Mouse (Mus musculus): Measurements from ENCODE around the gene Ms4a6c. TPM values are rescaled to one million over a fixed set of nuclear protein-coding genes. Genes with fewer than 3 reads are reported as not detected.
"Not testable (repeated sequence)": the region's sequence is repeated elsewhere in the genome, so short reads cannot be mapped to it uniquely, and the experiment has no call there.

Ms4a6c gene
- polyA plus RNA-seq (2014; fragmentation: Nextera tagmentation; extraction: Ambion mirVana), result 4.6 and 5.6 TPM in 2 replicates

DNA sequence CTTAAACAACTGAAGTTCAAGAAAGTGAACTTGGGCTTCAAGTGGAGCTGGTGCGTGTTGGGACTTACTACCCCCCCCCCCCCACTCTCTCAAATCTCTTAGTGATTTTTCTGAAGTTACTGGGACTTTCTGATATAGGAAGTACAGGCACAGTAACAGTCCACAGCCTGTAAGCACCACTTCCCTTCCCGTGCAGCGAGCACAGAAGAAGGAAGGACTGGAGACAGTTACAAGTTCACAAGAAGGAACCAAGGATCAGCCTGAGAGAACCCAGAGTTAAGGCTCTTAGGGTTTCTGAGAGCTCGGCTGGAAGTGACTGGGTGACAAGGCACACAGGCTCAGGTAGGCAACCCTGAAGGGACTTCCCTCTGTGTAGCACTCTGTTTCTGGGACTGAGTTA, at the start of gene Ms4a6c:
Ms4a6c (plus strand) TSS at position 152 of the 400 bp plus-strand sequence.
- H3K4me1 ChIP-seq (ENCODE audit: control insufficient read depth in 2 of 2, insufficient read depth in 2 of 2, low read length in 2 of 2), result not testable (repeated sequence)
- WGBS, result 73% methylated on average over 4 of the region's 4 CpGs

DNA sequence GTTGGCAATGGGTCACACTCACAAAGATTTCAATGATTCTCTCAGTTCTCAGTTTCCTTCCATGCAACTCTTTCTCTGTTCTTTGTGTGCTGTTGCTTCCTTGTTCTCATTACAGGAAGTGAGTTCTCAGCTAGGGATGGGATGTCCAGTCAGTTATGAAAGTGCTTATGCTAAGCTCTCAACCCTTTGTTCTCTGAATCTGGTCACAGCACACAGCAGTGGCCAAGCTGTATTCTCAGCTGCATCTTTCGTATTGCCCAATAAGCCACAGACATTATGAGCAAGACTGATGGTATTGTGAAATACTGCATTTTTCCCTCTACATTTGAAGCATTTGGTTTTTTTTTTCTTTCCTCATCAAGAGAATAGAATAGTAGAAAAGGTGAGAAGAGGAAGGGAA, 38.0 kb upstream of the Ms4a6c start:
- H3K4me1 ChIP-seq (ENCODE audit: control insufficient read depth in 2 of 2, insufficient read depth in 2 of 2, low read length in 2 of 2); H3K4me2 ChIP-seq (ENCODE audit: low read length); H3K9me3 ChIP-seq (ENCODE audit: control insufficient read depth, low read length); H3K9ac ChIP-seq (ENCODE audit: low read length); H3K27ac ChIP-seq (replicated peaks in 1 of 2; ENCODE audit: control insufficient read depth in 1 of 2, insufficient read depth in 1 of 2, low read depth in 2 of 2, low read length in 2 of 2); H3K36me3 ChIP-seq (ENCODE audit: control insufficient read depth, insufficient read depth, low read length); H3K4me3 ChIP-seq (ENCODE audit: control insufficient read depth in 1 of 2, insufficient read depth in 1 of 2, low read depth in 1 of 2, low read length in 2 of 2); ATAC-seq (ENCODE audit: insufficient number of reproducible peaks, insufficient read depth, low FRiP score, low read depth); H3K27me3 ChIP-seq (ENCODE audit: control insufficient read depth, insufficient read depth, low read length): not testable (repeated sequence)
- WGBS, result 70% methylated on average over 1 of the region's 1 CpGs

More for the DNA sequence above, at the start of gene Ms4a6c:
- not testable (repeated sequence) for H3K9me3 ChIP-seq (ENCODE audit: control insufficient read depth, low read length); H3K4me3 ChIP-seq (ENCODE audit: control insufficient read depth in 1 of 2, insufficient read depth in 1 of 2, low read depth in 1 of 2, low read length in 2 of 2); H3K27ac ChIP-seq (replicated peaks in 1 of 2; ENCODE audit: control insufficient read depth in 1 of 2, insufficient read depth in 1 of 2, low read depth in 2 of 2, low read length in 2 of 2); ATAC-seq (ENCODE audit: insufficient number of reproducible peaks, insufficient read depth, low FRiP score, low read depth); H3K27me3 ChIP-seq (ENCODE audit: control insufficient read depth, insufficient read depth, low read length); H3K9ac ChIP-seq (ENCODE audit: low read length); H3K36me3 ChIP-seq (ENCODE audit: control insufficient read depth, insufficient read depth, low read length); H3K4me2 ChIP-seq (ENCODE audit: low read length)

- 70% methylated on average over 4 of the region's 4 CpGs for WGBS
- Histone ChIP-seq H3K9ac (ENCODE audit: low read length) (no peak overlapping the region), H3K27ac (replicated peaks in 1 of 2; ENCODE audit: control insufficient read depth in 1 of 2, insufficient read depth in 1 of 2, low read depth in 2 of 2, low read length in 2 of 2) (no peak overlapping the region), H3K9me3 (ENCODE audit: control insufficient read depth, low read length) (no peaks in the 10 kb centered on the region), H3K4me2 (ENCODE audit: low read length) (no peak overlapping the region), H3K4me3 (ENCODE audit: control insufficient read depth in 1 of 2, insufficient read depth in 1 of 2, low read depth in 1 of 2, low read length in 2 of 2) (no peak overlapping the region), H3K36me3 (ENCODE audit: control insufficient read depth, insufficient read depth, low read length) (no peaks in the 10 kb centered on the region), H3K27me3 (ENCODE audit: control insufficient read depth, insufficient read depth, low read length) (no peaks in the 10 kb centered on the region), H3K4me1 (ENCODE audit: control insufficient read depth in 2 of 2, insufficient read depth in 2 of 2, low read length in 2 of 2) (no peaks in the 10 kb centered on the region)
- no peak for ATAC-seq (ENCODE audit: insufficient number of reproducible peaks, insufficient read depth, low FRiP score, low read depth)
These were observed 33.9 kb upstream of the Ms4a6c start for GRCm38 (mm10) chr19:11435058-11435834.

DNA sequence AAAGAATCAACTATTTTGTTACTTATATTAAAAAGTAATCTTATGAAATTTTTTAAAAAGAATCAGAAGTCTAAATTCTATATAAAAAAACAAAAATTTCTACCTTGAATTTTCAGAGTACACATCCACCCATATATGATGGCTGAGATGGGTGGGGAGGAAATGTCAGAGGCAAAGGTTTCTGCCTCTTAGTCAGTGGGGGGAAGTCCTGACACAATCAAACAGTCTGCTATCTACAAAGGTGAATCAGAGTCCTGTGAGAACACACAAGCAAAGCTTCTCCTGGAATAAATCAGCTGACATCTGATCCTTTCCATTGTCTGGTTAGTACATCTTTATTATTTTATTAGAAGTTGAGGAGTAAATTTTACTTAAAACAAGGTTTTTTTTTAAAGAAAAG, 25.8 kb upstream of the Ms4a6c start, which contains the start of gene Ms4a4b:
Ms4a4b (plus strand) TSS at position 216 of the 400 bp plus-strand sequence.
- H3K4me2 ChIP-seq (ENCODE audit: low read length), result no peak within 1 kb of the TSS
- H3K4me1 ChIP-seq (ENCODE audit: control insufficient read depth in 2 of 2, insufficient read depth in 2 of 2, low read length in 2 of 2), result no peaks in the 10 kb centered on the region
- no peak within 1 kb of the TSS for H3K9ac ChIP-seq (ENCODE audit: low read length)
- H3K36me3 ChIP-seq (ENCODE audit: control insufficient read depth, insufficient read depth, low read length), result no peaks in the 10 kb centered on the region
- H3K27me3 ChIP-seq (ENCODE audit: control insufficient read depth, insufficient read depth, low read length), result no peaks in the 10 kb centered on the region
- ATAC-seq (ENCODE audit: insufficient number of reproducible peaks, insufficient read depth, low FRiP score, low read depth), result no peak
- H3K4me3 ChIP-seq (ENCODE audit: control insufficient read depth in 1 of 2, insufficient read depth in 1 of 2, low read depth in 1 of 2, low read length in 2 of 2), result no peak within 1 kb of the TSS
- no peak within 1 kb of the TSS for H3K27ac ChIP-seq (replicated peaks in 1 of 2; ENCODE audit: control insufficient read depth in 1 of 2, insufficient read depth in 1 of 2, low read depth in 2 of 2, low read length in 2 of 2)
- no peaks in the 10 kb centered on the region for H3K9me3 ChIP-seq (ENCODE audit: control insufficient read depth, low read length)

- Histone ChIP-seq H3K27ac (replicated peaks in 1 of 2; ENCODE audit: control insufficient read depth in 1 of 2, insufficient read depth in 1 of 2, low read depth in 2 of 2, low read length in 2 of 2) (no peak overlapping the region), H3K36me3 (ENCODE audit: control insufficient read depth, insufficient read depth, low read length) (no peaks in the 10 kb centered on the region), H3K4me2 (ENCODE audit: low read length) (no peak overlapping the region), H3K4me3 (ENCODE audit: control insufficient read depth in 1 of 2, insufficient read depth in 1 of 2, low read depth in 1 of 2, low read length in 2 of 2) (no peak overlapping the region), H3K9ac (ENCODE audit: low read length) (no peak overlapping the region), H3K4me1 (ENCODE audit: control insufficient read depth in 2 of 2, insufficient read depth in 2 of 2, low read length in 2 of 2) (no peaks in the 10 kb centered on the region), H3K9me3 (ENCODE audit: control insufficient read depth, low read length) (no peaks in the 10 kb centered on the region), H3K27me3 (ENCODE audit: control insufficient read depth, insufficient read depth, low read length) (no peaks in the 10 kb centered on the region)
- WGBS, result 80% methylated on average over 5 of the region's 5 CpGs
- no peak for ATAC-seq (ENCODE audit: insufficient number of reproducible peaks, insufficient read depth, low FRiP score, low read depth)
These were observed 25.2 kb upstream of the Ms4a6c start for GRCm38 (mm10) chr19:11443964-11444363.

DNA sequence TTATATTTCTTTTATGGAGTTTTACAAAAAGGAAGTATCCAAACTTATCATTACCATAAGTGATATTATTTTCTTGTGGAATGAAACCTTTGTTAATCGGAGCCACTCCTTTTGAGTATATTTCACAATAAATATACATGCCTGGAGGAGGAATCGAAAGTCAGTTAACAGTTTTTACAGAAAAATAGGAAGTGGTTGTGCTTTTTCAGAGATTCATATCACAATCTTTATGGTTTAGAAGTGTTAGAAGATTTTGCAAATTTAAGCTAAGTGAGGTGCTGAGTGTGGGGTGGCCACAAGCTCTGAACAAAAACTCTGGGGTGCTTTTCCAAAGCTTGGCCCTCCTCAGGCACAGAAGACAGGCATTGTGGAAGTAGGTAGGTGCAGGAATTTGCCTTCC, 21.9 kb upstream of the Ms4a6c start:
- H3K9ac ChIP-seq (ENCODE audit: low read length), result no peak overlapping the region
- no peak for ATAC-seq (ENCODE audit: insufficient number of reproducible peaks, insufficient read depth, low FRiP score, low read depth)
- H3K4me1 ChIP-seq (ENCODE audit: control insufficient read depth in 2 of 2, insufficient read depth in 2 of 2, low read length in 2 of 2), result no peaks in the 10 kb centered on the region
- no peaks in the 10 kb centered on the region for H3K27me3 ChIP-seq (ENCODE audit: control insufficient read depth, insufficient read depth, low read length)
- 75% methylated on average over 2 of the region's 2 CpGs for WGBS
- no peaks in the 10 kb centered on the region for H3K9me3 ChIP-seq (ENCODE audit: control insufficient read depth, low read length)
- H3K27ac ChIP-seq (replicated peaks in 1 of 2; ENCODE audit: control insufficient read depth in 1 of 2, insufficient read depth in 1 of 2, low read depth in 2 of 2, low read length in 2 of 2), result no peak overlapping the region
- no peak overlapping the region for H3K4me2 ChIP-seq (ENCODE audit: low read length)
- H3K4me3 ChIP-seq (ENCODE audit: control insufficient read depth in 1 of 2, insufficient read depth in 1 of 2, low read depth in 1 of 2, low read length in 2 of 2), result no peak overlapping the region
- H3K36me3 ChIP-seq (ENCODE audit: control insufficient read depth, insufficient read depth, low read length), result no peaks in the 10 kb centered on the region

GRCm38 (mm10) chr19:11459041-11459440, 10.1 kb upstream of the Ms4a6c start:
- not testable (repeated sequence) for H3K4me3 ChIP-seq (ENCODE audit: control insufficient read depth in 1 of 2, insufficient read depth in 1 of 2, low read depth in 1 of 2, low read length in 2 of 2); H3K9me3 ChIP-seq (ENCODE audit: control insufficient read depth, low read length); ATAC-seq (ENCODE audit: insufficient number of reproducible peaks, insufficient read depth, low FRiP score, low read depth); H3K27ac ChIP-seq (replicated peaks in 1 of 2; ENCODE audit: control insufficient read depth in 1 of 2, insufficient read depth in 1 of 2, low read depth in 2 of 2, low read length in 2 of 2); H3K4me2 ChIP-seq (ENCODE audit: low read length); H3K27me3 ChIP-seq (ENCODE audit: control insufficient read depth, insufficient read depth, low read length); H3K36me3 ChIP-seq (ENCODE audit: control insufficient read depth, insufficient read depth, low read length); H3K9ac ChIP-seq (ENCODE audit: low read length); H3K4me1 ChIP-seq (ENCODE audit: control insufficient read depth in 2 of 2, insufficient read depth in 2 of 2, low read length in 2 of 2)
- 63% methylated on average over 2 of the region's 4 CpGs for WGBS

- H3K4me2 ChIP-seq (ENCODE audit: low read length); H3K27me3 ChIP-seq (ENCODE audit: control insufficient read depth, insufficient read depth, low read length); H3K27ac ChIP-seq (replicated peaks in 1 of 2; ENCODE audit: control insufficient read depth in 1 of 2, insufficient read depth in 1 of 2, low read depth in 2 of 2, low read length in 2 of 2); H3K4me3 ChIP-seq (ENCODE audit: control insufficient read depth in 1 of 2, insufficient read depth in 1 of 2, low read depth in 1 of 2, low read length in 2 of 2); H3K4me1 ChIP-seq (ENCODE audit: control insufficient read depth in 2 of 2, insufficient read depth in 2 of 2, low read length in 2 of 2); H3K9me3 ChIP-seq (ENCODE audit: control insufficient read depth, low read length); H3K9ac ChIP-seq (ENCODE audit: low read length); H3K36me3 ChIP-seq (ENCODE audit: control insufficient read depth, insufficient read depth, low read length); ATAC-seq (ENCODE audit: insufficient number of reproducible peaks, insufficient read depth, low FRiP score, low read depth): not testable (repeated sequence)
- WGBS, result 53% methylated on average over 1 of the region's 1 CpGs
These were observed 4.4 kb upstream of the Ms4a6c start for GRCm38 (mm10) chr19:11464795-11465194.
